Mouse (Mus musculus) intestine, embryonic 15.5 days (tissue): ENCODE data around the gene Psg20. TPM values are rescaled to one million over a fixed set of nuclear protein-coding genes. Genes with fewer than 3 reads are reported as not detected.
"Not testable (repeated sequence)": the region's sequence is repeated elsewhere in the genome, so short reads cannot be mapped to it uniquely, and the experiment has no call there.

Experiments
- ATAC-seq: fragments of 200-750 bp; cut with Nextera tagmentation; 2 replicates; pipeline ENCODE4 v1.8.0; 2017; ENCODE audit warnings: moderate TSS enrichment, moderate library complexity
- H3K27ac ChIP-seq: fragments of 300-500 bp; sonication (generic); 2 replicates; pipeline ENCODE4 v1.5.1; 2015; ENCODE audit warnings: mild to moderate bottlenecking, inconsistent platforms
- H3K27me3 ChIP-seq: fragments of 300-500 bp; sonication (generic); replicated peaks from 2 replicates; pipeline ENCODE4 v1.6.1; 2015; ENCODE audit warnings: inconsistent platforms
- H3K36me3 ChIP-seq: fragments of 300-500 bp; sonication (generic); 2 replicates; pipeline ENCODE4 v1.6.1; 2015; ENCODE audit warnings: inconsistent platforms
- H3K4me1 ChIP-seq: fragments of 300-500 bp; sonication (generic); replicated peaks from 2 replicates; pipeline ENCODE4 v1.6.1; 2015; ENCODE audit warnings: inconsistent platforms
- H3K4me2 ChIP-seq: fragments of 300-500 bp; sonication (generic); replicated peaks from 2 replicates; pipeline ENCODE4 v1.6.1; 2015; ENCODE audit warnings: mild to moderate bottlenecking, inconsistent platforms
- H3K4me3 ChIP-seq: fragments of 300-500 bp; sonication (generic); replicated peaks from 2 replicates; pipeline ENCODE4 v1.5.1; 2015; ENCODE audit warnings: inconsistent platforms
- H3K9ac ChIP-seq: fragments of 300-500 bp; sonication (generic); 2 replicates; pipeline ENCODE4 v1.6.1; 2015; ENCODE audit warnings: inconsistent platforms
- H3K9me3 ChIP-seq: fragments of 300-500 bp; sonication (generic); 2 replicates; pipeline ENCODE4 v1.6.1; 2016; ENCODE audit warnings: inconsistent platforms
- WGBS: fragments of 180-500 bp; shearing (Covaris S2); methylation state at CpG from one replicate; pipeline ENCODE4 v1.1.7; 2015; 5-methylcytosine and 5-hydroxymethylcytosine counted together
- polyA plus RNA-seq: library from polyadenylated mRNA; unstranded; fragments of >200 nt; fragmentation: Nextera tagmentation; extraction: Ambion mirVana; gene quantifications from 2 replicates; pipeline ENCODE4 v1.2.1, GENCODE M21; 2015

The Psg20 gene
- polyA plus RNA-seq: not detected in 2 replicates

DNA sequence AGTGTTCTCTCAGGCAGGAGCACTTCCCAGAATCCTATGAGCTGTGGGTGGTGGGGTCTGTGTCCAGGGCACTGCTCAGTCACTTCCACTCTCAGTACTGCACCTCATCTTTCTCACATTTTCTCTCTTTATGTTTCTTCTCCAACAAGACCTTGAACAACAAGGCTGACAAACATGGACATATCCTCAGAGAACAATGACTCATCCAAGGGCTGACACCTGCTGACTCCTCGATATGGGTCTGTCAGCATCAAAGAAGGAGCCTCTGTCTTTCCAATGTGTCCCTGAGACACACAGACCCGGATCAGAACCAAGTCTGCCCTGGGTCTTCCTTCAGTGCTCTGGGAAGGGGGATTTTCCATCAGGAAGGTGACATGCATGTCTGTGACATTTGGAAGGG is at the start of gene Psg20:
TSS of gene Psg20 (minus strand) at position 101 of the 400 bp plus-strand sequence.
- H3K9me3 ChIP-seq: no peaks in the 10 kb centered on the region
- no peaks in the 10 kb centered on the region for H3K4me1 ChIP-seq
- H3K9ac ChIP-seq: no peak within 1 kb of the TSS
- WGBS: 63% methylated on average over 2 of the region's 2 CpGs
- no peak within 1 kb of the TSS for H3K4me2 ChIP-seq
- no peak within 1 kb of the TSS for H3K4me3 ChIP-seq
- H3K27me3 ChIP-seq: no peaks in the 10 kb centered on the region
- H3K27ac ChIP-seq: no peak within 1 kb of the TSS
- H3K36me3 ChIP-seq: no peaks in the 10 kb centered on the region
- ATAC-seq: no peak

DNA sequence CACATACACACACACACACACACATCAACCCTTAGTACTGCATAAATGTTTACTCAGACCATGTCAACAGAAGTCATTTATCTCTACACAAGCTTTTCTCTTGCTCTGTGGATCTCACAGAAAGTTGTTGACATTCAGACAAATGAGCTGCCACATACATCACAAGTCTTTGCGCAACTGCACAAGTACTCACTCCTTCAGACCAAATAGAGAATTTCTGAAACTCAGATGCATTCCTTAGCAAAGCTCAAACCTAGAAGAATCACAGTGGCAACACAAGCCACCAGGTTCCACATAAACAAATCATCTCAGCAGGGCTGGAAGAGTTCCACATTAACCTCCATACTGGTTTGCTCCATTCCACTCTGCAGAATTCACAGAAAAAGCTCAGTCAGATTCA is 48.5 kb upstream of the Psg20 start:
- Histone ChIP-seq H3K4me2 (no peak overlapping the region), H3K36me3 (no peaks in the 10 kb centered on the region), H3K4me3 (no peak overlapping the region), H3K9me3 (no peaks in the 10 kb centered on the region), H3K9ac (no peak overlapping the region), H3K27me3 (no peaks in the 10 kb centered on the region), H3K4me1 (no peaks in the 10 kb centered on the region), H3K27ac (no peak overlapping the region)
- ATAC-seq: no peak
- 56% methylated on average over 1 of the region's 1 CpGs for WGBS

DNA sequence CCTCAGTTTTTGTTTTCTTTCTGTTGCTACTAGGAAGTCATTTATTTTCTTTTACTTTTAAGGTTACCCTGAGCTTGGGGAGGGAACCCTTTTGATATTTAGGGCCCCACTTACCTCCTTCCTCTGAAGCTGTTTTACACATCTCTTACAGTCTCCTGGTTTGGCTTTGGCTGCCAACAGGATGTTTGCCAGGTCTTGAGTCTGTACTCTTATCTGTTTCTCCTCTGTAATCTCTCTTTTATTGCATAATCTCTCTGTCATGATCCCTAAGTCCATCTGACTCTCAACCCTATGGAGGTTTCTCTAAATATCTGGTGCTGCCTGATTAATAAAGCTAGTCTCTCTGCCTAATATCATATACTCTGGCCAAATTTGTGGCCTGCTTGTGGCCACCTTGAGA is 47.1 kb upstream of the Psg20 start:
- no peaks in the 10 kb centered on the region for H3K9me3 ChIP-seq
- no peaks in the 10 kb centered on the region for H3K36me3 ChIP-seq
- H3K4me3 ChIP-seq: no peak overlapping the region
- no peak overlapping the region for H3K27ac ChIP-seq
- no peaks in the 10 kb centered on the region for H3K4me1 ChIP-seq
- no peak overlapping the region for H3K9ac ChIP-seq
- ATAC-seq: no peak
- no peak overlapping the region for H3K4me2 ChIP-seq
- no peaks in the 10 kb centered on the region for H3K27me3 ChIP-seq

DNA sequence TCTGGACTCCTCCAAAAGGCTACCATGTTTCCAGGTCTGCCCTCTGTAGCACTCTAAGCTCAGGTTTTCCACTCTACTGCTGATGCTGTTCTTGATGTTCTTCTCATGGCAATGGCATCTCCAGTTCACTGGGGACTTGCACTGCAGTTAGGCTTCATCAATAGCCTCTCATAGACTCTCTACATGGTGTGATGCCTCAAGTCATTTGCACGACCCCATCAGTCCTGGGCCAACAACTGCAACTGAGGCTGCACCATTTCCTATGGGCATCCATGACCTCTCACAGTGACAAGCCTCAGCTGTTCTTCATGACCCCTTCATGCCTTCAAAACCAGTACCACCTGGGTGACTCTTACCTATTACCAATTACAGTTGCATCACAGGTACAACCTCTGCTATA is 42.4 kb upstream of the Psg20 start:
- Histone ChIP-seq H3K9me3 (no peaks in the 10 kb centered on the region), H3K4me3 (no peak overlapping the region), H3K4me2 (no peak overlapping the region), H3K36me3 (no peaks in the 10 kb centered on the region), H3K4me1 (no peaks in the 10 kb centered on the region), H3K27ac (no peak overlapping the region), H3K9ac (no peak overlapping the region), H3K27me3 (no peaks in the 10 kb centered on the region)
- WGBS: 82% methylated on average over 1 of the region's 1 CpGs
- no peak for ATAC-seq

DNA sequence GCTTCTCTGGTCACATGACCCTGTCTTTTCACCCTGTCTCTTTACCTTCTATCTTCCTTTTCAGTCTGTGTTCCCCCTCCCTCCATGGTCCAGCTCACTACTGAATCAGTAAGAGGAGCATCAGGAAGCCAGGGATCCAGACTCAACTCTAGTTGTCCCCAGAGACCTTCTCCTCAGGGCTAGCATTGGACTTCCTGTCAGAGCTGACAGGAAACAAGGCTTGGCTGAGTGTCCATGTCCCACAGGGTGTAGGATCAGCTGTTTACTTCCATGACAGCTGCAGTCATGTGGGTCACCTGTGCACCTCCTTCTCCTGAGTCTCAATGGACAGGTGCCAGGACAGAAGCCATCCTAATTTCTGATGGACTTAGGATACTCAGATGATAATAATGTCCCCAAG is 39.9 kb upstream of the Psg20 start:
- not testable (repeated sequence) for ATAC-seq, H3K4me1 ChIP-seq, H3K9ac ChIP-seq, H3K36me3 ChIP-seq, H3K4me3 ChIP-seq, H3K4me2 ChIP-seq, H3K27ac ChIP-seq, H3K9me3 ChIP-seq, H3K27me3 ChIP-seq

DNA sequence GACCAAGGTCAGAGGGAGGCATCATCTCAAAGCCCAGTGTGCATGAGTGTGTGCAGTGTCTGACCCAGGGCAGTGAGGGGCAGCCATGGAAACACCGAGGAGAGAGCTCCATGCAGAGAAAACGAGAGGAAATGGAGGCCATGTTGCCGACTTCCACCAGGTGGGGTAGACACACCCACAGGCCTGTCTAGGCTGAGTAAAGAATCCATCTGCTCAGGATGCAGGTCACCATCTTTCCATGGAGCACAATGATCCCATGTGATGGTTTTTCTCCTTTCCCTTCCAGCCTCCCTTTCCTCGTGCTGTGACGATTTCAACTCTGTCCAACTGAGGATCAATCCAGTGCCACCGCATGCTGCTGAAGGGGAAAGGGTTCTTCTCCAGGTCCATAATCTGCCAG is 38.0 kb upstream of the Psg20 start:
- H3K4me2 ChIP-seq: no peak overlapping the region
- H3K4me3 ChIP-seq: no peak overlapping the region
- H3K4me1 ChIP-seq: no peaks in the 10 kb centered on the region
- no peak overlapping the region for H3K27ac ChIP-seq
- H3K9ac ChIP-seq: no peak overlapping the region
- no peak for ATAC-seq
- H3K9me3 ChIP-seq: no peaks in the 10 kb centered on the region
- H3K36me3 ChIP-seq: no peaks in the 10 kb centered on the region
- 74% methylated on average over 6 of the region's 6 CpGs for WGBS
- no peaks in the 10 kb centered on the region for H3K27me3 ChIP-seq

DNA sequence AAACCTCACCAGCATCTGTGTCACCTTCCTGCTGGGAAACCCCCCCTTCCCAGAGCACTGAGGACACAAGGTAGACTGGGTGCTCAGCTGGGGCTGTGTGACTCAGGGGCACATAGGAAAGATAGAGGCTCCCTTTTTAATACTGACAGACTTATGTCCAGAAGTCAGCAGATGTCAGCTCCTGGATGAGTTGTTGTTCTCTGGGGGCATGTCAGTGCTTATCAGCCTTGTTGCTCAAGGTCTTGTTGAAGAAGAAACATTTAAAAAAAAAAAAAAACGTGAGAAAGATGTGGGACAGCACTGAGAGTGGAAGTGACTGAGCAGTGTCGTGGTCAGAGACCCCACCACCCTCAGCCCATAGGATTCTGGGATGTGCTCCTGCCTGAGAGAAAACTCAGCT is 31.8 kb upstream of the Psg20 start, which contains the start of gene Psg22:
TSS of gene Psg22 (plus strand) at position 301 of the 400 bp plus-strand sequence.
- Histone ChIP-seq H3K27me3 (no peaks in the 10 kb centered on the region), H3K36me3 (no peaks in the 10 kb centered on the region), H3K9me3 (no peaks in the 10 kb centered on the region), H3K4me2 (no peak within 1 kb of the TSS), H3K27ac (no peak within 1 kb of the TSS), H3K9ac (no peak within 1 kb of the TSS), H3K4me1 (no peaks in the 10 kb centered on the region), H3K4me3 (no peak within 1 kb of the TSS)
- no peak for ATAC-seq
- WGBS: 33% methylated on average over 2 of the region's 2 CpGs

DNA sequence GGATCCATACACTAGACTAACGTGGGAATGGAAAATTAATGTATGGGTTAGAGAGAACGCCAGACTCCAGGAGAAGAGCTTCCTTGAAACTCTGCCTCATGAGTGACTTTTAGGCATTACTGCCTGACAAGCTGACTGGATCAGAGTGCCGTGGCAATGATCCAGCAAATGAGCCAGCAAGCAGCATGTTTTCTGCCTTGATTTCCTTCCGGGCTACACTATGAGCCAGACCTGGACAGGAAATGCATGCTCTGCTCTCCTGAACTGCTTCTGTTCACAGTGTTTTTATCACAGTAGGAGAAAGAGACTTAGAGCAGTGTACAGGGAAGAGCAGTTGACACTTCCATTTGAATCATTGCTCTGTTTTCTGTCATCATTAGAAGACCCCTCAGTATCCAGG is 29.6 kb upstream of the Psg20 start:
- Histone ChIP-seq H3K27ac (no peak overlapping the region), H3K4me1 (no peaks in the 10 kb centered on the region)
- 66% methylated on average over 4 of the region's 4 CpGs for WGBS

DNA sequence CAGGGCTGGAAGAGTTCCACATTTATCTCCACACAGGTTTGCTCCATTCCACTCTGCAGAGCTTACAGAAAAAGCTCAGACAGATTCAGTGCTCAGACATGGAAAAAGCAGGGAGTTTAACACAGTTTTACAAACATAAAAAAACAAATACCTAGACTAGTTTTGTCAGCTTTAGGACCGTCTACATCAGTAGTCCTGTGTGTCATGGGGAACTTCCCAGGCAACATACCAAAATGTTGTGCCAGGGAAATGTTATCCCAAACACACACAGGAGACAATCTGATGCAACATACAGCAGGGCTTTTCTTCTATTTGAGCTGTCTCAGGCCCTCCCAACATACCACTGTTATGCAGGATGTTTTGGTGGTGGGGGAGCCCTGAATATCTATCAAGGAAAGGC is 24.9 kb upstream of the Psg20 start:
- Histone ChIP-seq H3K4me1 (no peaks in the 10 kb centered on the region), H3K27me3 (no peaks in the 10 kb centered on the region), H3K4me2 (no peak overlapping the region), H3K9me3 (no peaks in the 10 kb centered on the region), H3K9ac (no peak overlapping the region), H3K36me3 (no peaks in the 10 kb centered on the region), H3K27ac (no peak overlapping the region), H3K4me3 (no peak overlapping the region)
- no peak for ATAC-seq
- 63% methylated on average over 1 of the region's 1 CpGs for WGBS

More for the DNA sequence above, 29.6 kb upstream of the Psg20 start:
- Histone ChIP-seq H3K9me3 (no peaks in the 10 kb centered on the region), H3K9ac (no peak overlapping the region), H3K36me3 (no peaks in the 10 kb centered on the region), H3K27me3 (no peaks in the 10 kb centered on the region), H3K4me3 (no peak overlapping the region), H3K4me2 (no peak overlapping the region)
- ATAC-seq: no peak

DNA sequence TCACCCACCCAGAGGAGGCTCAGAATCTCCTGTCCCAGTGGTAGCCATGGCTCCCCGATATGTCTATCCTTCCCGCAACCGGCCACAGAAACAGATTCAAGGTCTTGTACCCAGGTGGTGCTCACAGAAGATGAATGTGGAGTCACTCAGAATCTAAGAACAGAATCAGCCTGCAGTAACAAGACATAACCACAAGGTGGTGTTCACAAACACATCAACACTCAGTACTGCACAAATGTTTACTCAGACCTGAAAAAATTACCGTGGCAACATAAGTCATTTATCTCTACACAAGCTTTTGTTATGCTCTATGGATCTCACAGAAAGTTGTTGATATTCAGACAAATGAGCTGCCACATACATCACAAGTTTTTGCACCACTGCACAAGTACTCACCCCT is 24.3 kb upstream of the Psg20 start:
- not testable (repeated sequence) for H3K36me3 ChIP-seq, ATAC-seq
- WGBS: 76% methylated on average over 4 of the region's 4 CpGs

DNA sequence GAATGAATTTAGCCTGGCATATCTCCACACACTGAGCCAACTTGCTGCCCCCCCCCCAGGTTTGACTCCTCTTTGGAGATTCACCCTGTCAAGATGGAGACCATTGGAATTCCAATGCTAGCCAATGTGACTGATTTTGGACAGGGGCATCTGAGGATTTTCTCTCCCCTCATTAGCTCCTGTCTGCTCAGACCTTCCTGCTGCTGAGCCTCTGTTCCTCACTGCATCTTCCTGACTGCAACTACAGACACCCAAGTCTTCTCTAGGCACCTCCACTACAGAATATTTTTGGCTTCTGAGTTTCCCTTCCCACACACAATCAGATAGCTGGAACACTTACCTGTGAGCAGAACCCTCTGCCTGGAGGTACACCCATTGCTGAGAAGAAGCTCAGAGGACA is 399 bp downstream of the Psg20 start:
- no peak overlapping the region for H3K27ac ChIP-seq
- H3K27me3 ChIP-seq: no peaks in the 10 kb centered on the region
- no peak overlapping the region for H3K9ac ChIP-seq
- no peak overlapping the region for H3K4me3 ChIP-seq
- no peak overlapping the region for H3K4me2 ChIP-seq
- no peaks in the 10 kb centered on the region for H3K4me1 ChIP-seq
- H3K36me3 ChIP-seq: no peaks in the 10 kb centered on the region
- ATAC-seq: no peak
- H3K9me3 ChIP-seq: no peaks in the 10 kb centered on the region

More for the DNA sequence above, 24.3 kb upstream of the Psg20 start:
- H3K4me1 ChIP-seq, H3K9me3 ChIP-seq, H3K4me2 ChIP-seq, H3K9ac ChIP-seq, H3K27ac ChIP-seq, H3K4me3 ChIP-seq, H3K27me3 ChIP-seq: not testable (repeated sequence)

DNA sequence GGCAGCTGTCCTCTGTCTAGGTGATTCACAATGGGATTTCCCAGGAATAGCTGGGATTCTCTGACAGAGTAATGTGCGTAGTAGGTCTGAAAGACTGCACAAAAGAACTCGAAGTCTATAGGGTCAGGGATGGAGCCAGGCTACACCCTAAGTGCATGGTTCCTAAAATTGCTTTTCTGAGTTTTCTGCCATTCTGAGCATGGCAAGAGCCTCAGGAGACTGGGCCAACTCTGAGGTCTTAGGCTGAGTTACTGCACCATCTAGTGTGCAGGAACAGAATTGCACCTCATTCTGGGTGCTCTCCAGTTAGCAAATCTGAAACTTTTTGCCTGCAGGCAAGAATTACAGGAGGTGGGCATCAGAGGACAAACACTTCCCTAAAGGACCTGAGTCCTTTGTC is 6.2 kb downstream of the Psg20 start:
- Histone ChIP-seq H3K4me3 (no peak overlapping the region), H3K36me3 (no peaks in the 10 kb centered on the region), H3K27me3 (no peaks in the 10 kb centered on the region), H3K27ac (no peak overlapping the region), H3K4me1 (no peaks in the 10 kb centered on the region), H3K4me2 (no peak overlapping the region), H3K9me3 (no peaks in the 10 kb centered on the region), H3K9ac (no peak overlapping the region)
- no peak for ATAC-seq
- 49% methylated on average over 2 of the region's 2 CpGs for WGBS

DNA sequence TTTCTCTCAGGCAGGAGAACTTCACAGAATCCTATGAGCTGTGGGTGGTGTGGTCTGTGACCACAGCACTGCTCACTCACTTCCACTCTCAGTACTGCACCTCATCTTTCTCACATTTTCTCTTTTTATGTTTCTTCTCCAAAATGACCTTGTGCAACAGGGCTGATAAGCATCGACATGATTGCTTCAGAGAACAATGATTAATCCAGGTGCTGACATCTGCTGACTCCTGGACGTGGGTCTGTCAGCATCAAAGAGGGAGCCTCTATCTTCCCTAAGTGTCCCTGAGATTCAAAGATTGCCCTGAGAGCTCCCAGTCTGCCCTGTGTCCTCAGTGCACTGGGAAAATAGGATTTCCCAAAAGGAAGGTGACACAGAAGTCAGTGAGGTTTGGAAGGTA is 29.4 kb downstream of the Psg20 start, which contains the start of gene Psg21:
TSS of gene Psg21 (minus strand) at position 101 of the 400 bp plus-strand sequence.
- not testable (repeated sequence) for ATAC-seq, H3K36me3 ChIP-seq, H3K27ac ChIP-seq, H3K9me3 ChIP-seq, H3K4me1 ChIP-seq, H3K4me3 ChIP-seq, H3K27me3 ChIP-seq, H3K9ac ChIP-seq, H3K4me2 ChIP-seq
- WGBS: 45% methylated on average over 2 of the region's 2 CpGs

DNA sequence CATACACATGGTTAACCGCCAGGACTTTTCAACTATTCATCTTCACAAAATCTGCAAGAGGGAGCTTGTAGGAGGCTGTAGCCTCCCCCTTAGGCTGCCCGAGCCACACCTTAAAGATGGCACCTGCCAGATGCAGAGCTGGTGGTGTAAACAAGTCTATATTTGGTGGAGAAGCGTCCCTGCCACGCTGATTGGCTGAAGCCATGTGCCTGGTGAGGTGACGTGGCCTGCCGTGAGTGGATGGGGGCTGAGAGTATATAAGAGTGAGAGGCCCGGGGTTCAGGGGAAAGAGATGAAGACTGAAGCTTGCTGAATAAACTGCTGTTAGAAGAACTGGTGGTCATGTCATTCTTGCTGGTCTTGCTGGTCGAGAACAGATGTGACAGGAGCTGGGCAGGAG is 59.1 kb downstream of the Psg20 start:
- H3K4me2 ChIP-seq, H3K36me3 ChIP-seq, H3K4me1 ChIP-seq, H3K9ac ChIP-seq, H3K27ac ChIP-seq, H3K4me3 ChIP-seq, ATAC-seq, H3K27me3 ChIP-seq, H3K9me3 ChIP-seq: not testable (repeated sequence)
- WGBS: 83% methylated on average over 8 of the region's 8 CpGs
